Mouse (Mus musculus): ENCODE data around the gene Ogn. TPM values are rescaled to one million over a fixed set of nuclear protein-coding genes. Genes with fewer than 3 reads are reported as not detected.
A peak's percentile ranks its signal among the peaks of the same experiment; 100 is the strongest.

Ogn gene
- polyA plus RNA-seq, 1 experiment from 2014 or later: 1.7 TPM

- H3K27ac ChIP-seq: no peak overlapping the region
- no peak for DNase-seq (ENCODE audit: low spot score)
- no peaks in the 10 kb centered on the region for H3K4me1 ChIP-seq
- no peaks in the 10 kb centered on the region for H3K9me3 ChIP-seq (replicated peaks)
- WGBS: 88% methylated on average over 4 of the region's 4 CpGs
- no peaks in the 10 kb centered on the region for H3K27me3 ChIP-seq (ENCODE audit: low read depth, poor library complexity, severe bottlenecking)
- H3K36me3 ChIP-seq: no peaks in the 10 kb centered on the region
- no peak overlapping the region for H3K4me3 ChIP-seq
These were observed 910 bp downstream of the Ogn start for GRCm38 (mm10) chr13:49608589-49609322.

- Histone ChIP-seq H3K9me3 (replicated peaks) (no peaks in the 10 kb centered on the region), H3K4me3 (no peak overlapping the region), H3K27ac (no peak overlapping the region), H3K36me3 (no peaks in the 10 kb centered on the region), H3K4me1 (no peaks in the 10 kb centered on the region), H3K27me3 (ENCODE audit: low read depth, poor library complexity, severe bottlenecking) (no peaks in the 10 kb centered on the region)
- WGBS: 91% methylated on average over 3 of the region's 3 CpGs
- no peak for DNase-seq (ENCODE audit: low spot score)
These were observed 9.2 kb downstream of the Ogn start for GRCm38 (mm10) chr13:49617021-49617420.

GRCm38 (mm10) chr13:49618365-49618764 is 10.5 kb downstream of the Ogn start:
- no peaks in the 10 kb centered on the region for H3K4me1 ChIP-seq
- no peak overlapping the region for H3K4me3 ChIP-seq
- no peaks in the 10 kb centered on the region for H3K9me3 ChIP-seq (replicated peaks)
- no peaks in the 10 kb centered on the region for H3K27me3 ChIP-seq (ENCODE audit: low read depth, poor library complexity, severe bottlenecking)
- H3K36me3 ChIP-seq: no peaks in the 10 kb centered on the region
- no peak overlapping the region for H3K27ac ChIP-seq
- DNase-seq (ENCODE audit: low spot score): no peak

- 95% methylated on average over 1 of the region's 1 CpGs for WGBS
These were observed 15.4 kb downstream of the Ogn start for GRCm38 (mm10) chr13:49623216-49623615.

GRCm38 (mm10) chr13:49628167-49628566 is 20.3 kb downstream of the Ogn start:
- no peak overlapping the region for H3K27ac ChIP-seq
- H3K4me3 ChIP-seq: no peak overlapping the region
- H3K36me3 ChIP-seq: peaks cover 3% of the 10 kb centered on the region; the same call in 1 of the 2 replicates
- DNase-seq (ENCODE audit: low spot score): no peak
- no peaks in the 10 kb centered on the region for H3K27me3 ChIP-seq (ENCODE audit: low read depth, poor library complexity, severe bottlenecking)
- H3K4me1 ChIP-seq: no peaks in the 10 kb centered on the region
- no peaks in the 10 kb centered on the region for H3K9me3 ChIP-seq (replicated peaks)

More at GRCm38 (mm10) chr13:49623216-49623615, 15.4 kb downstream of the Ogn start:
- DNase-seq (ENCODE audit: low spot score): no peak
- Histone ChIP-seq H3K4me1 (no peaks in the 10 kb centered on the region), H3K4me3 (no peak overlapping the region), H3K27me3 (ENCODE audit: low read depth, poor library complexity, severe bottlenecking) (no peaks in the 10 kb centered on the region), H3K36me3 (no peaks in the 10 kb centered on the region), H3K9me3 (replicated peaks) (no peaks in the 10 kb centered on the region), H3K27ac (no peak overlapping the region)

GRCm38 (mm10) chr13:49629076-49629475 is 21.2 kb downstream of the Ogn start:
- Histone ChIP-seq H3K4me1 (no peaks in the 10 kb centered on the region), H3K27ac (no peak overlapping the region), H3K27me3 (ENCODE audit: low read depth, poor library complexity, severe bottlenecking) (no peaks in the 10 kb centered on the region), H3K36me3 (peaks cover 3% of the 10 kb centered on the region; the same call in 1 of the 2 replicates), H3K9me3 (replicated peaks) (no peaks in the 10 kb centered on the region), H3K4me3 (no peak overlapping the region)
- WGBS: 91% methylated on average over 2 of the region's 2 CpGs
- no peak for DNase-seq (ENCODE audit: low spot score)

- 94% methylated on average over 2 of the region's 2 CpGs for WGBS
- H3K4me3 ChIP-seq: no peak overlapping the region
- no peak for DNase-seq (ENCODE audit: low spot score)
- H3K36me3 ChIP-seq: peaks cover 15% of the 10 kb centered on the region
- H3K27me3 ChIP-seq (ENCODE audit: low read depth, poor library complexity, severe bottlenecking): no peaks in the 10 kb centered on the region
- no peaks in the 10 kb centered on the region for H3K9me3 ChIP-seq (replicated peaks)
- H3K4me1 ChIP-seq: no peaks in the 10 kb centered on the region
- no peak overlapping the region for H3K27ac ChIP-seq
These were observed 32.1 kb downstream of the Ogn start for GRCm38 (mm10) chr13:49639965-49640364.

- Histone ChIP-seq H3K27ac (no peak overlapping the region), H3K4me1 (no peaks in the 10 kb centered on the region), H3K9me3 (replicated peaks) (no peaks in the 10 kb centered on the region), H3K27me3 (ENCODE audit: low read depth, poor library complexity, severe bottlenecking) (no peaks in the 10 kb centered on the region), H3K36me3 (0 out of 2 replicates have a peak, but pooled peaks cover 10% of the 10 kb centered on the region), H3K4me3 (no peak overlapping the region)
- DNase-seq (ENCODE audit: low spot score): no peak
- 86% methylated on average over 6 of the region's 6 CpGs for WGBS
These were observed 34.8 kb downstream of the Ogn start for GRCm38 (mm10) chr13:49642650-49643049.

GRCm38 (mm10) chr13:49643669-49644362 is 36.0 kb downstream of the Ogn start:
- H3K36me3 ChIP-seq: 0 out of 2 replicates have a peak, but pooled peaks cover 8% of the 10 kb centered on the region
- H3K4me1 ChIP-seq: no peaks in the 10 kb centered on the region
- H3K27ac ChIP-seq: no peak overlapping the region
- H3K4me3 ChIP-seq: no peak overlapping the region
- no peaks in the 10 kb centered on the region for H3K27me3 ChIP-seq (ENCODE audit: low read depth, poor library complexity, severe bottlenecking)
- DNase-seq (ENCODE audit: low spot score): no peak
- H3K9me3 ChIP-seq (replicated peaks): no peaks in the 10 kb centered on the region

- no peak overlapping the region for H3K27ac ChIP-seq
- H3K9me3 ChIP-seq (replicated peaks): no peaks in the 10 kb centered on the region
- H3K27me3 ChIP-seq (ENCODE audit: low read depth, poor library complexity, severe bottlenecking): no peaks in the 10 kb centered on the region
- WGBS: 91% methylated on average over 2 of the region's 2 CpGs
- no peaks in the 10 kb centered on the region for H3K4me1 ChIP-seq
- no peak for DNase-seq (ENCODE audit: low spot score)
- 0 out of 2 replicates have a peak, but pooled peaks cover 7% of the 10 kb centered on the region for H3K36me3 ChIP-seq
- no peak overlapping the region for H3K4me3 ChIP-seq
These were observed 37.1 kb downstream of the Ogn start for GRCm38 (mm10) chr13:49644731-49645529.

- no peak for DNase-seq (ENCODE audit: low spot score)
- no peak overlapping the region for H3K4me3 ChIP-seq
- no peak overlapping the region for H3K27ac ChIP-seq
- H3K9me3 ChIP-seq (replicated peaks): no peaks in the 10 kb centered on the region
- 0 out of 2 replicates have a peak, but pooled peaks cover 5% of the 10 kb centered on the region for H3K36me3 ChIP-seq
- H3K4me1 ChIP-seq: no peaks in the 10 kb centered on the region
- 88% methylated on average over 1 of the region's 1 CpGs for WGBS
- no peaks in the 10 kb centered on the region for H3K27me3 ChIP-seq (ENCODE audit: low read depth, poor library complexity, severe bottlenecking)
These were observed 38.2 kb downstream of the Ogn start for GRCm38 (mm10) chr13:49646019-49646418.

GRCm38 (mm10) chr13:49651136-49651535 is 43.3 kb downstream of the Ogn start:
- DNase-seq (ENCODE audit: low spot score): no peak
- H3K36me3 ChIP-seq: peaks cover 13% of the 10 kb centered on the region
- H3K4me3 ChIP-seq: peak overlapping the region; percentile 84; the same call in 1 of the 2 replicates
- H3K27ac ChIP-seq: no peak overlapping the region
- H3K27me3 ChIP-seq (ENCODE audit: low read depth, poor library complexity, severe bottlenecking): no peaks in the 10 kb centered on the region
- 73% methylated on average over 2 of the region's 2 CpGs for WGBS
- peaks cover 12% of the 10 kb centered on the region; the same call in 1 of the 2 replicates for H3K4me1 ChIP-seq
- no peaks in the 10 kb centered on the region for H3K9me3 ChIP-seq (replicated peaks)
